Mouse (Mus musculus) midbrain, embryonic 16.5 days (tissue): ENCODE results near the gene Psmc3. TPM values are rescaled to one million over a fixed set of nuclear protein-coding genes. Genes with fewer than 3 reads are reported as not detected.

Experiments used
- ATAC-seq: fragments of 200-750 bp; cut with Nextera tagmentation; 2 replicates; pipeline ENCODE4 v1.8.0; 2017; ENCODE audit warnings: moderate TSS enrichment
- H3K27ac ChIP-seq: fragments of 300-500 bp; sonication (generic); 2 replicates; pipeline ENCODE4 v1.5.1; 2014; ENCODE audit warnings: mild to moderate bottlenecking, low read length, mixed read lengths
- H3K27me3 ChIP-seq: fragments of 300-500 bp; sonication (generic); 2 replicates; pipeline ENCODE4 v1.6.1; 2014; ENCODE audit warnings: low read depth, low read length, mixed read lengths; ENCODE audit not compliant: control insufficient read depth, insufficient read depth
- H3K36me3 ChIP-seq: fragments of 300-500 bp; sonication (generic); 2 replicates; pipeline ENCODE4 v1.6.1; 2014; ENCODE audit warnings: mild to moderate bottlenecking, low read length, moderate library complexity, mixed read lengths; ENCODE audit not compliant: control insufficient read depth, insufficient read depth
- H3K4me1 ChIP-seq: fragments of 300-500 bp; sonication (generic); 2 replicates; pipeline ENCODE4 v1.6.1; 2014; ENCODE audit warnings: mild to moderate bottlenecking, low read length, mixed read lengths; ENCODE audit not compliant: control insufficient read depth, insufficient read depth
- H3K4me2 ChIP-seq: fragments of 300-500 bp; sonication (generic); 2 replicates; pipeline ENCODE4 v1.6.1; 2014; ENCODE audit warnings: mild to moderate bottlenecking, low read length, mixed read lengths
- H3K4me3 ChIP-seq: fragments of 300-500 bp; sonication (generic); 2 replicates; pipeline ENCODE4 v1.5.1; 2014; ENCODE audit warnings: low read depth, mild to moderate bottlenecking, low read length, moderate library complexity, mixed read lengths
- H3K9ac ChIP-seq: fragments of 300-500 bp; sonication (generic); 2 replicates; pipeline ENCODE4 v1.6.1; 2014; ENCODE audit warnings: low read depth, low read length, mixed read lengths
- H3K9me3 ChIP-seq: fragments of 300-500 bp; sonication (generic); replicated peaks from 2 replicates; pipeline ENCODE4 v1.6.1; 2014; ENCODE audit warnings: mild to moderate bottlenecking, low read length, mixed read lengths; ENCODE audit not compliant: control insufficient read depth, poor library complexity, severe bottlenecking
- WGBS: fragments of 180-500 bp; shearing (Covaris S2); extraction: QIAGEN DNeasy Blood & Tissue Kit; methylation state at CpG from one replicate; pipeline ENCODE4 v1.1.7; 2014; 5-methylcytosine and 5-hydroxymethylcytosine counted together
- polyA plus RNA-seq: library from polyadenylated mRNA; unstranded; fragments of >200 nt; fragmentation: Nextera tagmentation; extraction: Ambion mirVana; gene quantifications from 2 replicates; pipeline ENCODE4 v1.2.1, GENCODE M21; 2015

The Psmc3 gene
- polyA plus RNA-seq, 1 experiment from 2014 or later, result 247 TPM

GRCm38 (mm10) chr2:91090827-91091226 lies 37.0 kb downstream of the Psmc3 start:
- Histone ChIP-seq H3K27me3 (no peaks in the 10 kb centered on the region), H3K4me3 (no peak overlapping the region), H3K4me1 (no peaks in the 10 kb centered on the region), H3K9me3 (no peaks in the 10 kb centered on the region), H3K4me2 (no peak overlapping the region), H3K27ac (no peak overlapping the region), H3K9ac (no peak overlapping the region), H3K36me3 (no peaks in the 10 kb centered on the region)
- WGBS, result 82% methylated on average over 6 of the region's 6 CpGs
- no peak for ATAC-seq

DNA sequence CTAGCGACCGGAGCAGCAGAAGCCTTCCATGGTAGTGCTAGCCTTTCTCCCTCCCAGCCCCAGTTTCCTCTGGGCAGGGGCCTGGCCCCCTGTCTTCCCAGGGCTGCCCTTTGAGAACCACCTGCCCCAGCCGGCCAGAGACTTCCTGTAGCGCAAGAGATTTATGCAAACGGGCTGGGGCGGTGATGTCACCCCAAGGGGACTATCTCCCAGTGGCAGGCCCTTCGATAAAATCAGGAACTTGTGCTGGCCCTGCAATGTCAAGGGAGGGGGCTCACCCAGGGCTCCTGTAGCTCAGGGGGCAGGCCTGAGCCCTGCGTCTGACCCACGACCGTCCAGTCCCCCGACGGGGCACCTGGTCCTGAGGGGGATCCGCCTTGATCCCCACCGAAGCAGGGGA lies 42.7 kb downstream of the Psmc3 start:
- H3K4me1 ChIP-seq, result no peaks in the 10 kb centered on the region
- no peak overlapping the region for H3K9ac ChIP-seq
- no peak overlapping the region for H3K27ac ChIP-seq
- no peak for ATAC-seq
- WGBS, result 79% methylated on average over 14 of the region's 14 CpGs
- no peak overlapping the region for H3K4me3 ChIP-seq
- no peaks in the 10 kb centered on the region for H3K36me3 ChIP-seq
- H3K27me3 ChIP-seq, result no peaks in the 10 kb centered on the region
- no peak overlapping the region for H3K4me2 ChIP-seq
- H3K9me3 ChIP-seq, result no peaks in the 10 kb centered on the region

DNA sequence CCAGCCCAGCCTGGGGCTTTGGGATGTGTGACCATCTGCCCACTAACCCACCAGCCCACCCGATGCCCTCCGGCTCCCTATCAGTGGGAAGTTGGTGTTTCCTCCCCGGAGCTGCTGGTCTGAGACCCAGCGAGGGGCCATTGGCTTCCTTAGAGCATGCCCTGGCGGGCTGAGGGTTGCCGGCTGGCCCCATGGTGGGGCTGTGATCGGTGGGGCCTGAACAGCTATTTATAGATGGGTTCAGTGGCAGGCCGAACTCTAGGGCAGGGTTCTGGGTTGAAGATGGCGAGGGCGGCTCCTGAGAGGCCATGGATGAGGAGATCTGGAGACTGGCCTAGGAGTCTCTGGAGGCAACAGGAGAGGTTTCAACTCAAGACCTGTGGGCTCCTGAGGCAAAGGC lies 43.2 kb downstream of the Psmc3 start:
- ATAC-seq, result no peak
- H3K4me2 ChIP-seq, result no peak overlapping the region
- H3K9me3 ChIP-seq, result no peaks in the 10 kb centered on the region
- no peak overlapping the region for H3K27ac ChIP-seq
- H3K4me1 ChIP-seq, result no peaks in the 10 kb centered on the region
- H3K4me3 ChIP-seq, result no peak overlapping the region
- H3K27me3 ChIP-seq, result no peaks in the 10 kb centered on the region
- H3K36me3 ChIP-seq, result no peaks in the 10 kb centered on the region
- WGBS, result 87% methylated on average over 10 of the region's 10 CpGs
- H3K9ac ChIP-seq, result no peak overlapping the region

- no peak overlapping the region for H3K9ac ChIP-seq
- H3K4me1 ChIP-seq, result no peaks in the 10 kb centered on the region
- H3K4me3 ChIP-seq, result no peak overlapping the region
- no peak overlapping the region for H3K4me2 ChIP-seq
- no peaks in the 10 kb centered on the region for H3K36me3 ChIP-seq
- no peak for ATAC-seq
- 78% methylated on average over 2 of the region's 2 CpGs for WGBS
- no peaks in the 10 kb centered on the region for H3K27me3 ChIP-seq
- H3K9me3 ChIP-seq, result no peaks in the 10 kb centered on the region
- no peak overlapping the region for H3K27ac ChIP-seq
Measured at GRCm38 (mm10) chr2:91098156-91098555, 44.3 kb downstream of the Psmc3 start.

DNA sequence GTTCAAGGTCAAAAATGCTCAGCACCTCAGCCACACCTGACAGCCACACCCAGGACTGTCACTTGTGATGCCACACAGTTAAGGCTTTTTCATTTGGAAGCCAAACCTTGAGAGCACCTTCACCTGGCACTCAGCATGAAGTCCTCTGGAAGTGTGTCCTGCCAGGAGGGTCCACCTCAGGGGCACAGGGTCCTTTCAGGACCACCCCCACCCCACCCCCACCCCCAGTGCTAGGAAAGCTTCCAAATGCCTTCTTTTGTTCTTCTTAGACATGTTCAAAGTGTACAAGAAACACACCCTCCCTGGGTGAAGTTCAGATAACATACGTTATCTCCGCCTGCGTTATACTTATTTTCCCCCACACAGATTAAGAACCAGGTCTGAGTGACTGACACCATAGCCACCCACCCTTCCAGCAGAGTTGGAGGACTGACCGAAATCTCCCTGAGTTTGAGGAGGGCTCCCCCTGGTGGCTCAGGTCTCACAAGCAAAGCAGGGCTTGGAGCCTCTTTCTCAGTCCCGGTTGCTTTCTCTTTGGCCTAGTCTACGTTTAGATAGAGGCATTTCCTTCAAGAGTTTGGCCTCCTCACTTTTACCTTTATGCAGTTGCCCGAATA lies 47.4 kb downstream of the Psmc3 start:
- no peak overlapping the region for H3K4me3 ChIP-seq
- WGBS, result 6% methylated on average over 7 of the region's 7 CpGs
- peak; percentile 87 for ATAC-seq
- H3K27me3 ChIP-seq, result no peaks in the 10 kb centered on the region
- H3K27ac ChIP-seq, result no peak overlapping the region
- no peaks in the 10 kb centered on the region for H3K4me1 ChIP-seq
- no peak overlapping the region for H3K9ac ChIP-seq
- H3K36me3 ChIP-seq, result no peaks in the 10 kb centered on the region
- no peak overlapping the region for H3K4me2 ChIP-seq
- no peaks in the 10 kb centered on the region for H3K9me3 ChIP-seq

GRCm38 (mm10) chr2:91108156-91108555 lies 54.3 kb downstream of the Psmc3 start:
- no peak overlapping the region for H3K9ac ChIP-seq
- H3K27ac ChIP-seq, result no peak overlapping the region
- H3K4me2 ChIP-seq, result no peak overlapping the region
- H3K9me3 ChIP-seq, result no peaks in the 10 kb centered on the region
- 91% methylated on average over 3 of the region's 3 CpGs for WGBS
- no peak for ATAC-seq
- H3K36me3 ChIP-seq, result no peaks in the 10 kb centered on the region
- no peak overlapping the region for H3K4me3 ChIP-seq
- H3K27me3 ChIP-seq, result no peaks in the 10 kb centered on the region
- no peaks in the 10 kb centered on the region for H3K4me1 ChIP-seq

GRCm38 (mm10) chr2:91109241-91109640 lies 55.4 kb downstream of the Psmc3 start:
- WGBS, result 76% methylated on average over 5 of the region's 5 CpGs
- no peak overlapping the region for H3K4me2 ChIP-seq
- no peak overlapping the region for H3K9ac ChIP-seq
- no peaks in the 10 kb centered on the region for H3K36me3 ChIP-seq
- no peaks in the 10 kb centered on the region for H3K9me3 ChIP-seq
- H3K27me3 ChIP-seq, result no peaks in the 10 kb centered on the region
- no peak overlapping the region for H3K27ac ChIP-seq
- ATAC-seq, result no peak
- no peaks in the 10 kb centered on the region for H3K4me1 ChIP-seq
- no peak overlapping the region for H3K4me3 ChIP-seq

DNA sequence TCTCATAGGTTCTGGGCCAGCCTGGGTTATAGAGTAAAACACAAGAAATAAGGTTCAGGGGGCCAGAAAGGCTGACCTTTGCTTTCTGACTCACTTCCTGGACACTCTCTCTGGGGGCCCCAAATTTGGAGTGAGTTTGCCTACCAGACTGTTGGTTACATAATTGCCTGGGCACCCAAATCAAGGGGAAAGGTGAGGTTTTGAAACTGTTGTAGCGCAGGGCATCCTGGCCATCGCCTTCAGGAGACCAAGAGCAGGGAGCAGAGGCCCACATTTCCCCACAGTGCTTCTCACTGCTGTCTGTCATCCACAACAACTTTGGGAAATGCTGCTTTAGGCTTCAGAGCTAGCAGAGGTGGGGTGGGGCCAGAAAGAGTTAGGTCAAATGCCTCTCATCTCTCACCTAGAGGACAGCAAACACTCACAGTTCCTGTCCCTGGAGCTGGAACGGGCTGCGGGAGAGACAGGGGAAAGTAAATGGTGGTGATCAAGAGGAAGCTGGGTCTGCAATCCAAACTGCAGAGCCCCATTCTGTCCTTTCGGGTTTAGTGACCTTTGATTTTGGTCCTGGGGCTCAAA lies 56.1 kb downstream of the Psmc3 start:
- Histone ChIP-seq H3K9ac (no peak overlapping the region), H3K4me1 (no peaks in the 10 kb centered on the region), H3K36me3 (no peaks in the 10 kb centered on the region), H3K27me3 (no peaks in the 10 kb centered on the region), H3K4me3 (no peak overlapping the region), H3K27ac (no peak overlapping the region), H3K9me3 (no peaks in the 10 kb centered on the region), H3K4me2 (no peak overlapping the region)
- no peak for ATAC-seq
- 93% methylated on average over 5 of the region's 5 CpGs for WGBS

DNA sequence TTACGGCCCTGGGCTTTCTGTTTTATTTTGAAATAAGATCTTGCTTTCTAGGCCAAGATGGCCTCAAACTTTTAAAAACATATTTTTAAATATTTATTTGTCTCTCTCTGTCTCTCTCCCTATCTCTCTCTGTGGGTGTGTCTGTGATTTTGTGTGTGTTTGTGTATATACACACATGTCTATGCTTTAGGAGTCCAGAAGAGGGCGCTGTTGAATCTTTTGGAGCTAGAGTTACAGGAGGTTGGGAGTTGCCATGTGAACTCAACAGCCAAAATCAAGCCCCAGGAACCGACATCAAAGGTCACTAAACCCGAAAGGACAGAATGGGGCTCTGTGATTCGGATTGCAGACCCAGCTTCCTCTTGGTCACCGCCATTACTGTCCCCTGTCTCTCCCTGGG lies 56.6 kb downstream of the Psmc3 start:
- H3K27ac ChIP-seq, result no peak overlapping the region
- no peak overlapping the region for H3K4me2 ChIP-seq
- WGBS, result 70% methylated on average over 6 of the region's 6 CpGs
- H3K27me3 ChIP-seq, result no peaks in the 10 kb centered on the region
- no peak for ATAC-seq
- H3K4me3 ChIP-seq, result no peak overlapping the region
- no peaks in the 10 kb centered on the region; the same call in 1 of the 2 replicates for H3K4me1 ChIP-seq
- no peaks in the 10 kb centered on the region for H3K36me3 ChIP-seq
- H3K9ac ChIP-seq, result no peak overlapping the region
- H3K9me3 ChIP-seq, result no peaks in the 10 kb centered on the region
